Mouse (Mus musculus) brain, embryonic 14.5 days (tissue): ENCODE measurements at regions not wholly inside any gene's neighbourhood (a gene's known extent, or its start where the extent isn't known, plus 50 kb on each side); places are given as distances from the start of the nearest gene placed in this dataset.

Source experiments
- DNase-seq: peaks from one replicate; pipeline ENCODE4 v3.0.0-alpha.2; 2011; ENCODE audit warnings: low read depth
- CTCF ChIP-seq: fragments of 200-500 bp; IDR thresholded peaks from 2 replicates; pipeline ENCODE4 v1.5.1; 2012; ENCODE audit warnings: inconsistent platforms, mild to moderate bottlenecking, moderate library complexity, borderline replicate concordance; ENCODE audit not compliant: insufficient read depth, insufficient read length; ENCODE audit errors: extremely low read depth
- POLR2A ChIP-seq: fragments of 200-500 bp; IDR thresholded peaks from 2 replicates; pipeline ENCODE4 v1.6.1; 2012; ENCODE audit warnings: mild to moderate bottlenecking, inconsistent platforms, borderline replicate concordance; ENCODE audit not compliant: poor library complexity, insufficient read depth, insufficient read length, severe bottlenecking; ENCODE audit errors: extremely low read depth

GRCm38 (mm10) chr13:99075467-99075866 is 91.1 kb upstream of the 1700024P04Rik start:
- DNase-seq = no peak
- TF ChIP-seq CTCF = no peak
- TF ChIP-seq POLR2A = no peak

DNA sequence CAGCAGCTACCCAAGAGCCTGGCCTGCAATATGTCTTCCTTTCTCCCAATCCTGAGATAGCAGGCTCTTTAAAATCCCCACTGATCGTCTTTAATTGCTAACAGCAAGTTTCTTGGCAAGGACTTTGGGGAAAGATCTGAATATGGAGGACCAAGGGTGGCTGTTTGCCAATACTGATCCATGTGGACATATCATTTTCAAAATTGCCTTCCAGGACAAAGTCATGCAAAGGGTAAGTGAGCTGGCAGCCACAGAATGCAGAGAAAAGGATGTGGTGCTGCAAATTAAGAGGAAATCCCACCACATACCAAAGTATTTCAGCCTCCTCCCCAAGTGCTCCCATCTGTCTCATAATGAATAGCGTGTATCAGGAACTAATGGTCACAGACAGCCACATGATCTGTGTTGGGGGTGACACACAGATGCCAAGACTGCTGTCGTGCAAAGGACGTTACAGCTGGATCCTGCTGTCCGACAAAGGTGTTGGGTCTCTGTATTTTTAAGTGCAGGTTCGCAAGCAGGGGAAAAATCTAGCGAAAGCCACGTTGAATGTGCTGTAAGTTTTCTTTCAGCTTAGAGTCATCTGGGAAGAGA is 87.6 kb upstream of the 1700024P04Rik start:
- TF ChIP-seq POLR2A = no peak
- peak; percentile 30 for DNase-seq

DNA sequence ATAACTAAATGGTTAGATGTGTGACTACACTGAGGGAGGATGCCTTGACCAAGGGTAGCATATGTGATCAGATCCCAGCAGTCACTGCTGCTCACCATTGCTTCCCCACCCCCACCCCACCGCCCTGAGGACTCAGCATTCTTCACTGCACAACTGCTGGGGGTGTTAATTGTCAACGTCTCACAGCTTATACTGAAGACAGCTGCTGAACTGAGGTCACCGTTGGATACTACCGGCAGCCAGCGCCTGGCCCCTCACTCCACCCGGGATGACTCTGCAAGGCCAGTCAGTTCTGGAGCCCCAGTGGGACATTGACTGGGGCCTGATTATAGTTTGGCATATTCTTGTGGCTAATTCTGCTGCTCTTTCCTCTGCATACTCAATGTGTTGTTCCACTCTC is 87.0 kb upstream of the 1700024P04Rik start:
- peak; percentile 22 for DNase-seq
- TF ChIP-seq CTCF (no peak), POLR2A (no peak)

DNA sequence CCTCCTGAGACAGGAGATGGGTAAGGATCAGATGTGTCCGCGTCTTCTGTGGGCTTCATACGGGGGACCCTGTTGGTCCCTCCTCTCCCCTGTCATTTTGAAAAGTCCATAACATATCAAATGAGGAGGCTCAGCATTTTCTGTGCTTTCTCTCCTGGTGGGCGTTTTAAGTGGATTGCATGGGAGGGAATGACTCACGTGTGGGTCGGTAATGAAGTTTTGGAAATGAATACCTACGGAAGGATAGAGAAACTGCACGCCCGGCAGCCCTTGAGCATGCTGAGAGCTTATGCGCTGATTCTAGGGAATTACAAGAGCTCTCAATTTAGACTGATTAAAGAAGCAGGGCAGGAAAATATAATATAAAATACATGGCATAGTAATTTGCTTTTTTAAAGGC is 85.4 kb upstream of the 1700024P04Rik start:
- no peak for TF ChIP-seq CTCF
- no peak for TF ChIP-seq POLR2A
- no peak for DNase-seq

- no peak for TF ChIP-seq CTCF
- no peak for TF ChIP-seq POLR2A
These were observed 83.1 kb upstream of the 1700024P04Rik start for GRCm38 (mm10) chr13:99067504-99067903.

DNA sequence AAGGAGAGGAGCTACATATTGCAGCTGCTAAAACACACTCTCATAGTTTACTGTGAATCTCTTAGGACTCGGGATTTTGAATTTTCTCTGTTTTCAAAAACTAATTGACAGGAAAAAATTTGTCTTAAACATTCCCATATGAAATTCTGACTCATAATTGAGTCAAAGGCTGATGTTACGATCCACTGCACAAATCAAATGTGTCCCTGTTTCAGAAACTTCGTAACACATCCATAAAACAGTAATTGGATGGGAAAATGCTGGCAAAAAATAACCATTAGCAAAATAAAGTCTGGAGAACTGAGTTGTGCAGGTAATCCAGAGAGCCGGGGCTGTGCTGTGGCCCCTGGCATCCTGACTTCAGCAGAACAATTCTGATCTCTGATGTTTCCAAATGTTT is 79.1 kb upstream of the 1700024P04Rik start:
- TF ChIP-seq POLR2A = no peak
- DNase-seq = no peak

More at GRCm38 (mm10) chr13:99067504-99067903, 83.1 kb upstream of the 1700024P04Rik start:
- DNase-seq = no peak

DNA sequence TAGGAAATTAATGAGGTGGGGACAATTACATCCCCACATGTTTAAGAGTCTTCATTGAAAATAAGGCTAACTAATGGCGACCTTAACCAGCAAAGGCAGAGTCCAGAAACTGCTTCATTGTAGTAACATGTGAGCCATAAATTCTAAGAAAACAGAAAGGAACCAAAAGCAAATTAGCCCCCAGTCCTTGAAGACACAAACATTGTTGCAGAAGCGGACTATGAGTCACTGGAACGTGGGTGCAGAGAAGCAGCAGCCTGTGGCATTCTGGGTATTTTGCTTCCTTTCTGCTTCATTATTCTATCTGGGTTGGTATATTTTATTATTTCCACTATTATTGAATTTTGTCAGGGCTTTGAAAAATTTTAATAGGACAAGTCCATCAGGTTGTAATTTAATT is 78.6 kb upstream of the 1700024P04Rik start:
- TF ChIP-seq CTCF (no peak), POLR2A (no peak)
- peak; percentile 25 for DNase-seq

GRCm38 (mm10) chr13:99058131-99058970 is 74.0 kb upstream of the 1700024P04Rik start:
- TF ChIP-seq CTCF (no peak), POLR2A (no peak)
- DNase-seq = no peak

DNA sequence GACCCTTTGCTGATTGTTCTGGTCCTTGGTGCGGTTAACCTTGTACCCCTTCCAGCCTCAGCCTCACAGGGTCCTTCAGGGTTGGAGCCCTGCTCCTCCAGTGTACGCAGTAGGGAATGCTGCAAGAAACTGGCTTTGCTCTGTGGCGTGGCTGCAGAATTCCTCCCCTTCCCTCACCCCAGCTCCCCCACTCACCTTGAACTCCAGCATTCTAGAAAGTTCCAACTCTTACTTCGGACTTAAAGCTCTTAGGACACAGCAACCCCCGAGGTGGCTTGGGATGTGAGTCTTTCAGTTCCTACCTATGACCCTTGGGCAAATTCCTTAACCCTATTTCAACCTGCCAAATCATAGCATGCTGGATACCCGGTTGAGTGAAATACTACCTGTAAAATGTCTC is 73.3 kb upstream of the 1700024P04Rik start:
- no peak for DNase-seq
- TF ChIP-seq CTCF = no peak
- no peak for TF ChIP-seq POLR2A

DNA sequence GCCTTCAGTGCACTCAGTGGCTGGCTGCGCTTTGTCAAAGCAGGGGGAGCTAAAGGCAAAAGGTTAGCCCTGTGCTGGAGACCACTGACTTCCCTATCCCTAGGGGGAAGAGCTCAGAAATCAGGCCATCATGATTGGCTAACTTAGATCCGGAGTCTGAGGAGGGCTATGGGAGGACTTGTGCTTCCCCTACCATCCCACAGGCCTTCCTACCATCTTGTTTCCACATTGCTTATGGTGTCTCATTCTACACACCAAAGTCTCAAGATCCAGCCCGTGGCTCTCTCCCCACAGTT is 72.9 kb upstream of the 1700024P04Rik start:
- no peak for DNase-seq
- no peak for TF ChIP-seq CTCF
- no peak for TF ChIP-seq POLR2A

DNA sequence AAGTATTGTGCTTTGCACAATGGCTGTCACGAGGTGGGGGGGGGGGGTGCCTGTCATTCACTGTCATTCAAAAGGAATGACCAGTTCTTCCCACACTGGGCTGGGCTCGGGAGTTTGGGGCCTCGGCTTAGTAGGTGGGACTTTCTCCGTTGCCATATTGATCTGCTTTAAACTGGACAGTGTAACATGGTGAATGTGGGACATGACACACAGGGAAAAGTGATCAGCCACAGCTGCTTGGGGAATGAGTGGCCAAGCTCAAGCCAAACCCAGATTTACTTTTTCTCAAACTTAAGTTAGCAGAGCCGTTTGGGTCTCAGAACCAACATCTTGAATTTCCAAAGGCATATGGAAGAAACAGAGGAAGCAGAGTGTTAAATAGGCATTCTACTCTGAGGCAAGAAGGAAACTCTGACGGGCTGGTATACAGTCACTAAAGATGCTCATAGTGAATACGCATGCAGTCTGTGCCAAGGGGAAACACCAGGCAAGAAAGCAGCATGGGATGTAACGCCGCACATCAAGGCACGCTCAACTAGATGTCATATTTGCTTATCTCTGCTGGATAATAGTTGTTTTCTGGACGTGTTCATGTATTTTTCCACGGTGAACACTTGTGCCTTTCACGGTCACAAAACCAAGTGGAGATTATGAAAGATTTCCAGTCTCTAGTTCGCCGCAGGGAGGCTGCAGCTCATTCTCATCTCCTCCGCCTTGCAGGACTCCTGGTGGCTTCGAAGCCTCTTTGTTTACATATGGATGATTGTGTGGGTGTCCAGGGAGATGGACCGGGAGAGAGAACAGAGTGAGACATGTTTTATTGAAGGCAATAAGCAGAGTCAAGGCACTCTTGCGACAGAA is 72.3 kb upstream of the 1700024P04Rik start:
- DNase-seq = peak; percentile 37
- no peak for TF ChIP-seq POLR2A
- TF ChIP-seq CTCF = no peak
